Mouse (Mus musculus): Measurements from ENCODE around the gene Blmh. TPM values are rescaled to one million over a fixed set of nuclear protein-coding genes. Genes with fewer than 3 reads are reported as not detected.

Blmh gene
- polyA plus RNA-seq, 1 experiment = 42.0 TPM

- DNase-seq = peak; percentile 73 to 74
- H3K4me1 ChIP-seq (ENCODE audit: control insufficient read depth, insufficient read depth, low read length) = no peaks in the 10 kb centered on the region
These were observed 30.4 kb upstream of the Blmh start for GRCm38 (mm10) chr11:76894240-76894639.

DNA sequence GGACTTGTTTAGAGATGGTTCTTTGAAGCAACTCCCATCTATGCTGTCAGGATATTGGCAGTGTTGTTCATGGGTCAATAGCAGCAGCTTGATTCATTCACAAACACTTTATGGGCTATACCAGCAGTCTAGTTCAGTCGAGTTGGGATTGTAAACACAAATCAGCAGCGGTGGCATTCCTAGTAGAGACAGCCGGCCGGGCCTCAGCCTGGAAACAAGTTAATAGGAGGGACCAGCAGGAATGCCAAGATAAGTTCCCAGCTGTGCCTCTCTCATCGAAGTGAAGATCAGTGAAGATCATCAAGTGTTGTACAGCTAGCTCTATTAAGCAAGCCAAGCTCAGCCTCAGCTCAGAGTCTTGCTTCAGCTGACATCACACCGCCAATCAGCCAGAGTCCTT is 28.2 kb upstream of the Blmh start:
- Histone ChIP-seq H3K4me1 (ENCODE audit: control insufficient read depth, insufficient read depth, low read length) (no peaks in the 10 kb centered on the region), H3K27me3 (ENCODE audit: control insufficient read depth, insufficient read depth, low read length) (no peaks in the 10 kb centered on the region), H3K27ac (ENCODE audit: insufficient read depth, low read length) (no peak overlapping the region), H3K4me3 (replicated peaks; ENCODE audit: insufficient read depth, low read depth, low read length) (no peak overlapping the region)
- WGBS = 50% methylated on average over 6 of the region's 6 CpGs
- no peak for DNase-seq
- TF ChIP-seq CTCF (IDR thresholded peaks at IDR 0.05; ENCODE audit: borderline replicate concordance, insufficient read depth, low read depth, low read length) = no peak

More at GRCm38 (mm10) chr11:76894240-76894639, 30.4 kb upstream of the Blmh start:
- TF ChIP-seq POLR2A (IDR thresholded peaks at IDR 0.05; ENCODE audit: borderline replicate concordance, insufficient read depth, low read length) (no peak), CTCF (IDR thresholded peaks at IDR 0.05; ENCODE audit: borderline replicate concordance, insufficient read depth, low read depth, low read length) (peak; percentile 94)
- no peak overlapping the region for H3K27ac ChIP-seq (ENCODE audit: insufficient read depth, low read length)
- H3K4me3 ChIP-seq (replicated peaks; ENCODE audit: insufficient read depth, low read depth, low read length) = no peak overlapping the region
- WGBS = 39% methylated on average over 5 of the region's 5 CpGs
- no peaks in the 10 kb centered on the region for H3K27me3 ChIP-seq (ENCODE audit: control insufficient read depth, insufficient read depth, low read length)

DNA sequence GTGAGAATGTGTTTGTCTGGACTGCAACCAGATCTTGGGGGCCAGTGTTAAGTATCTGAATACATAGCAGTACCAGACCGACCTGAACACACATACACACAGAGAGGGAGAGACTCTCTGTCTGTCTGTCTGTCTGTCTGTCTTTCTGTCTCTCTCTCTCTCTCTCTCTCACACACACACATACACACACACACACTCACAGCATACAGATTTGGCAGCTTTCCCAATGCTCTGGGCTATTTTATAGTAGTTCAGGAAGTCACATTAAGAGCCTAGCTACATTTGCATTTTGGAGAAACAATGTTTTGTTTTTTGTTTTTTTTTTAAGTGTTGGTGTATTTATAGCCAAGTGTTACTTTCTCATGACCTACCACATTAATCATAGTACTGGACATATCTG is 27.5 kb upstream of the Blmh start:
- H3K27ac ChIP-seq (ENCODE audit: insufficient read depth, low read length) = no peak overlapping the region
- H3K27me3 ChIP-seq (ENCODE audit: control insufficient read depth, insufficient read depth, low read length) = no peaks in the 10 kb centered on the region
- DNase-seq = no peak
- no peaks in the 10 kb centered on the region for H3K4me1 ChIP-seq (ENCODE audit: control insufficient read depth, insufficient read depth, low read length)
- 73% methylated on average over 1 of the region's 1 CpGs for WGBS
- no peak overlapping the region for H3K4me3 ChIP-seq (replicated peaks; ENCODE audit: insufficient read depth, low read depth, low read length)
- TF ChIP-seq POLR2A (IDR thresholded peaks at IDR 0.05; ENCODE audit: borderline replicate concordance, insufficient read depth, low read length) (no peak), CTCF (IDR thresholded peaks at IDR 0.05; ENCODE audit: borderline replicate concordance, insufficient read depth, low read depth, low read length) (no peak)

DNA sequence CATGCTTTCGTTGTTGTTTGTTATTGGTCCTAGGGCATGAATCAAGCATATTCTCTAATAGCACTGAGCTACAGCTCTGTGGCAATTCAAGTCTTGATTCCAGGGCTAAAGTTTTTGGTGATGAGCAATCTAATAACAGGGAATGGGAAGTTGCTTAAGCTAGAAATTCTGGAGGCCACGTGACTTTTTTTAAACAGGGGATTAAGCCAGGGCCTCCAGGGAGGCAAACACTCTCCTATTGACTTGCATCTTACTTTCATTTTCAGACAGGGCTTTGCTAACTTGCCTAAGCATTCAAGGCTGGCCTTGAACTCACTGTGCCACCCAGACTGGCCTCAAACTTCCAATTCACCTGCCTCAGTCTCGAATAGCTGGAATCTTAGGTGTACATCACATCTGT is 26.7 kb upstream of the Blmh start:
- WGBS = 54% methylated on average over 3 of the region's 3 CpGs
- no peak overlapping the region for H3K27ac ChIP-seq (ENCODE audit: insufficient read depth, low read length)
- H3K4me3 ChIP-seq (replicated peaks; ENCODE audit: insufficient read depth, low read depth, low read length) = no peak overlapping the region
- TF ChIP-seq POLR2A (IDR thresholded peaks at IDR 0.05; ENCODE audit: borderline replicate concordance, insufficient read depth, low read length) (no peak), CTCF (IDR thresholded peaks at IDR 0.05; ENCODE audit: borderline replicate concordance, insufficient read depth, low read depth, low read length) (no peak)
- no peaks in the 10 kb centered on the region for H3K4me1 ChIP-seq (ENCODE audit: control insufficient read depth, insufficient read depth, low read length)
- DNase-seq = no peak
- no peaks in the 10 kb centered on the region for H3K27me3 ChIP-seq (ENCODE audit: control insufficient read depth, insufficient read depth, low read length)

DNA sequence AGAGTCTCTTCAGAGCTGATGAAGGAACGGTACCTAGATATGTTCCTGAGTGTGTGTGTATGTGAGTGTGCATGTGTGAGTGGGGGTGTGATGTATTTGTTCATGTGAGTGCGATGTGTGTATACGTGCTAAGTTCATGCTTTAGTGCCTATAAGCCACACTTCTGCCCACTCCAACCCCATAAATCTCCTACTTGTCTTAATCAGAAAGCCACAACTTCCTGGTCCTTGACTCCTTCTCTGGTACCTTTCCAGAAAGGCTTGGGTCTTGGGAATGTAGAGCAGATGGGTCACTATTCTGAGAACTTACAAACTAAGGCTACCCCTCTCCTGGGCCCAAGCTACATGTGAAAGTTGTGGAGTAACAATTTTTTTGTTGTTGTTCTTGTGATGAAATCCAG is 25.9 kb upstream of the Blmh start:
- H3K27me3 ChIP-seq (ENCODE audit: control insufficient read depth, insufficient read depth, low read length) = no peaks in the 10 kb centered on the region
- H3K4me1 ChIP-seq (ENCODE audit: control insufficient read depth, insufficient read depth, low read length) = no peaks in the 10 kb centered on the region
- H3K27ac ChIP-seq (ENCODE audit: insufficient read depth, low read length) = no peak overlapping the region
- DNase-seq = no peak
- TF ChIP-seq POLR2A (IDR thresholded peaks at IDR 0.05; ENCODE audit: borderline replicate concordance, insufficient read depth, low read length) = no peak
- TF ChIP-seq CTCF (IDR thresholded peaks at IDR 0.05; ENCODE audit: borderline replicate concordance, insufficient read depth, low read depth, low read length) = no peak
- WGBS = 94% methylated on average over 3 of the region's 3 CpGs
- no peak overlapping the region for H3K4me3 ChIP-seq (replicated peaks; ENCODE audit: insufficient read depth, low read depth, low read length)

DNA sequence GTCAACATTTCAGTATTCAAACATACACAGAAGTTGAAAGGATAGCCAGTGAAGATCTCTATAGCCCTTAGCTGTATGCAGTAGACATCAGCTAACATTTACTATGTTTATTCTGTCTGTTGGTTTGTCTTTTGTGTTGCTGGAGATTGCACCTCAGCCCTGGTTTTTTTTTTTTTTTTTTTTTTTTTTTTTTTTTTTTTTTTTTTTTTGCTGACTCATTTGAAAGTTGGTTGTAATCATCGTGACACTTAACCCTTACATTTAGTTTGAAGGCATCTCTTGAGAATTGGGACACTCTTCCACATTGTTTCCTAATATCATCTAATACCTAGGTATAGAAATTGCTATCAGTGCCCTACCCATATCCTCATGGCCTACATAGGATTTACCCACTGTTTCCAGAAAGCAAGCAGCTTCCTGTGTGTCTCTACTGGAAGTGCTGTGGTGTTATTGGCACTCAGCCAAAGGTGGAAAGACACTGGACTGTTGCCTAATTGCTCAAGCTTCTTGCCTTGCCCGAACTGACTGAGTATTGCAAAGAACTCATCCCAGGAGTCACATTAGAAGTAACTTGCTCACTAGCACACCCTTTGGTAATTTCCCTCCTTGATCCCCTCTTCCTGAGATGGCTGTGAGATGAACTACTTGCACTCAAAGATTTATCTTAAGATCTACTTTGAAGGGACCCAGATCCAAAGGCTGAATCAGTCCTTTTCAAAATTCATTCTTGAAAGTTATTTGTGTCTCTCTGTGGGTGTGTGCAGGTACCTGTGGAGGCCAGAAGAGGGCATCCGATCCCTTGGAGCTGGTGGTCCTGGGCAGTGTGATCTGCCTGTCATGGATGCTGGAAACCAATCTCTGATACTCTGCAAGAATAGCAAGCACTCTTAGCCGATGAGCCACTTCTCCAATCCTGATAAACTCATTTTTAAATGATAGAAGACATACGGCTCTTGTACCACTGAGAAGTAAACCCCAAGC is 24.6 kb upstream of the Blmh start:
- no peak overlapping the region for H3K4me3 ChIP-seq (replicated peaks; ENCODE audit: insufficient read depth, low read depth, low read length)
- TF ChIP-seq CTCF (IDR thresholded peaks at IDR 0.05; ENCODE audit: borderline replicate concordance, insufficient read depth, low read depth, low read length) = peak; percentile 22; the same call in 1 of the 2 replicates
- TF ChIP-seq POLR2A (IDR thresholded peaks at IDR 0.05; ENCODE audit: borderline replicate concordance, insufficient read depth, low read length) = no peak
- no peaks in the 10 kb centered on the region for H3K27me3 ChIP-seq (ENCODE audit: control insufficient read depth, insufficient read depth, low read length)
- no peak for DNase-seq
- WGBS = 53% methylated on average over 5 of the region's 5 CpGs
- no peak overlapping the region for H3K27ac ChIP-seq (ENCODE audit: insufficient read depth, low read length)
- no peaks in the 10 kb centered on the region for H3K4me1 ChIP-seq (ENCODE audit: control insufficient read depth, insufficient read depth, low read length)

DNA sequence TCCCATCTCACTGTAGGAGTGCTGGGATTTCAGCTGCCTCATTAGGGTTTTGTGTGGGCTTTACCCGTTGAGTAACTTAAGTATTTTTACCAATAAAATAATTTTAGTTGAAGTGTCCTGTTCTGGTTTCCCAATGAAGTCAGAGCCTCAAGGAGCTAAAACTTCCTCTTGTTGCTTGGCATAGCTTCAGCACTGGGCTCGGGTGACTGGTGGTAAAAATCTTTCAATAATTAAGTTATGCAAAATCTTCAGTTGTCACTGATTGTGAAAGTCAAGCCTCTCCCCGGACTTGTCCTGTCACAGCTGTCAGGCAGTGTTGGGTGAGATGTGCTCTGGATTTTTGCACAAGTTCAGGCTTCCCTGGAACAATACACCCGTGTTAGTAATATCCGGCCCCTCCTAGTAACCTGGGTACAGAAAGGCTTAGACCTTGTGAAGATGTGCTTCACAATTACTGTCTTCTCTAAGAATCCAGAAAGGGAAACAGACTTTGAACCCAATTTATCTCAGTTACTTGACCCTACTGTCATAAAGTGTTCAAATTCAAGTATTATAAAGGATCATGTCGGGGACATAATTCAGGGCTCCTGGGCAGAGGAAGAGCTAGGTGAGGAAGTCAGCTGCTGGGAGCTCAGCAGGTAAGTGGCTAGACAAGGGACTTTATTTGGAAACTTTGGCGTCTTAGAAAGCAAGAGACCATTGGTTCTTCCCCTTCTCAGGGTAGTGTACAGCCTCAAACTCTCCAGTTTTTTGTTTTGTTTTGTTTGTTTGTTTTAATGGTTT is 22.8 kb upstream of the Blmh start, which contains the start of gene Tmigd1:
Tmigd1 (plus strand) TSS at position 581 of the 783 bp plus-strand sequence.
- DNase-seq = no peak
- Histone ChIP-seq H3K27ac (ENCODE audit: insufficient read depth, low read length) (no peak within 1 kb of the TSS), H3K27me3 (ENCODE audit: control insufficient read depth, insufficient read depth, low read length) (no peaks in the 10 kb centered on the region), H3K4me3 (replicated peaks; ENCODE audit: insufficient read depth, low read depth, low read length) (no peak within 1 kb of the TSS), H3K4me1 (ENCODE audit: control insufficient read depth, insufficient read depth, low read length) (no peaks in the 10 kb centered on the region)
- no peak for TF ChIP-seq CTCF (IDR thresholded peaks at IDR 0.05; ENCODE audit: borderline replicate concordance, insufficient read depth, low read depth, low read length)
- no peak for TF ChIP-seq POLR2A (IDR thresholded peaks at IDR 0.05; ENCODE audit: borderline replicate concordance, insufficient read depth, low read length)
- WGBS = 64% methylated on average over 7 of the region's 7 CpGs

Data from cerebellum, adult 2 months (tissue).